Mouse (Mus musculus) large intestine, adult 2 months (tissue): ENCODE data around the gene Qrich2. TPM values are rescaled to one million over a fixed set of nuclear protein-coding genes. Genes with fewer than 3 reads are reported as not detected.

Source experiments
- polyA plus RNA-seq: library from polyadenylated mRNA; depleted of rRNA; stranded (reverse); fragments of >200 nt; gene quantifications from 2 replicates; pipeline ENCODE4 v1.2.3, GENCODE M21; 2012; rRNA removed

Qrich2 gene
- polyA plus RNA-seq, 1 experiment: 0.11 TPM

Other genes with a start within 250 kb of the Qrich2 start
- 6.9 and 8.5 TPM in 2 replicates for gene Evpl, start 228.2 kb downstream of the Qrich2 start, polyA plus RNA-seq
- gene Srp68, start 192.0 kb downstream of the Qrich2 start, polyA plus RNA-seq: 64.2 and 66.9 TPM in 2 replicates
- gene Galr2, start 185.3 kb downstream of the Qrich2 start, polyA plus RNA-seq: 13.1 and 15.3 TPM in 2 replicates
- gene Exoc7, start 159.0 kb downstream of the Qrich2 start, polyA plus RNA-seq: 19.8 and 24.3 TPM in 2 replicates
- 0.07 and 0.21 TPM in 2 replicates for gene Foxj1, start 130.8 kb downstream of the Qrich2 start, polyA plus RNA-seq
- gene Rnf157, start 53.2 kb downstream of the Qrich2 start, polyA plus RNA-seq: 4.4 and 4.9 TPM in 2 replicates
- gene Ubald2, start 32.1 kb downstream of the Qrich2 start, polyA plus RNA-seq: 217 and 229 TPM in 2 replicates
- 235 and 348 TPM in 2 replicates for gene Prpsap1, start 28.0 kb upstream of the Qrich2 start, polyA plus RNA-seq
- gene Sphk1, start 64.7 kb upstream of the Qrich2 start, polyA plus RNA-seq: 5.2 and 21.8 TPM in 2 replicates
- 7.6 and 8.4 TPM in 2 replicates for gene Ube2o, start 115.2 kb upstream of the Qrich2 start, polyA plus RNA-seq
- not detected in 2 replicates for gene Aanat, start 120.2 kb upstream of the Qrich2 start, polyA plus RNA-seq
- gene Rhbdf2, start 160.8 kb upstream of the Qrich2 start, polyA plus RNA-seq: 22.5 and 32.3 TPM in 2 replicates
- 0.30 and 0.44 TPM in 2 replicates for gene Prcd, start 187.3 kb upstream of the Qrich2 start, polyA plus RNA-seq
- 18.9 and 20.6 TPM in 2 replicates for gene Cygb, start 188.1 kb upstream of the Qrich2 start, polyA plus RNA-seq